Mouse (Mus musculus) liver, embryonic 15.5 days (tissue): ENCODE data around the gene Wfdc10. TPM values are rescaled to one million over a fixed set of nuclear protein-coding genes. Genes with fewer than 3 reads are reported as not detected.
"Not testable (repeated sequence)": the region's sequence is repeated elsewhere in the genome, so short reads cannot be mapped to it uniquely, and the experiment has no call there.

Experiments
- ATAC-seq: fragments of 200-750 bp; cut with Nextera tagmentation; 2 replicates; pipeline ENCODE4 v1.8.0; 2017; ENCODE audit warnings: moderate number of reproducible peaks, mild to moderate bottlenecking, moderate library complexity; ENCODE audit not compliant: insufficient read depth
- H3K27ac ChIP-seq: fragments of 300-500 bp; sonication (generic); replicated peaks from 2 replicates; pipeline ENCODE4 v1.5.1; 2015; ENCODE audit warnings: mild to moderate bottlenecking, inconsistent platforms
- H3K27me3 ChIP-seq: fragments of 300-500 bp; sonication (generic); 2 replicates; pipeline ENCODE4 v1.6.1; 2015; ENCODE audit warnings: mild to moderate bottlenecking, inconsistent platforms
- H3K36me3 ChIP-seq: fragments of 300-500 bp; sonication (generic); replicated peaks from 2 replicates; pipeline ENCODE4 v1.6.1; 2015; ENCODE audit warnings: moderate library complexity, mild to moderate bottlenecking, inconsistent platforms
- H3K4me1 ChIP-seq: fragments of 300-500 bp; sonication (generic); replicated peaks from 2 replicates; pipeline ENCODE4 v1.6.1; 2015; ENCODE audit warnings: inconsistent platforms
- H3K4me2 ChIP-seq: fragments of 300-500 bp; sonication (generic); 2 replicates; pipeline ENCODE4 v1.6.1; 2015; ENCODE audit warnings: moderate library complexity, mild to moderate bottlenecking, inconsistent platforms
- H3K4me3 ChIP-seq: fragments of 300-500 bp; sonication (generic); replicated peaks from 2 replicates; pipeline ENCODE4 v1.5.1; 2015; ENCODE audit warnings: mild to moderate bottlenecking, inconsistent platforms
- H3K9ac ChIP-seq: fragments of 300-500 bp; sonication (generic); 2 replicates; pipeline ENCODE4 v1.6.1; 2015; ENCODE audit warnings: moderate library complexity, mild to moderate bottlenecking, inconsistent platforms
- H3K9me3 ChIP-seq: fragments of 300-500 bp; sonication (generic); replicated peaks from 2 replicates; pipeline ENCODE4 v1.6.1; 2016; ENCODE audit warnings: inconsistent platforms
- WGBS: fragments of 180-500 bp; shearing (Covaris S2); methylation state at CpG from one replicate; pipeline ENCODE4 v1.1.7; 2015; ENCODE audit warnings: mixed read lengths; ENCODE audit not compliant: insufficient replicate concordance; 5-methylcytosine and 5-hydroxymethylcytosine counted together
- polyA plus RNA-seq: library from polyadenylated mRNA; unstranded; fragments of >200 nt; fragmentation: Nextera tagmentation; extraction: Ambion mirVana; gene quantifications from 2 replicates; pipeline ENCODE4 v1.2.1, GENCODE M21; 2015

The Wfdc10 gene
- polyA plus RNA-seq = not detected in 2 replicates

DNA sequence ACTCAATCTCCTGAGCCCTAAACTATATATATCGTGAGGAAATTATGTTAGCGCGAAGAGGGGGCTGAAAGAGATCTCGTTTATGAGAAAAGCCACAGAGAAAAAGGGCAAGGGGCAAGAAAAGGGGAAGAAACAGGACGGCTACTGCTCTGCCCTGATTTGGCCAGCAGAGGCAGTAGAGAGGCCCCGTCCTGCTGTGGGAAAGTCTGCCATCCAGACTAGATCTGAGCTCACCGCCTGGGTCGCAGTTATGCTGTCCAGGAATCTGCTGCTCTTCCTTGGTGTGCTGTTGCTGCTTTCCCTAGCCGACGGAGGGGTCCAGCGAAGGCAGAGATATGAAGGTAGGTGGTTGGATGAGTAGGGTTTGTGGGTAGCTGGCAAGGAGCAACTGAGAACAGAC lies at the start of gene Wfdc10:
Wfdc10 (plus strand) TSS at position 189 of the 400 bp plus-strand sequence.
- no peak for ATAC-seq
- Histone ChIP-seq H3K9ac (no peak within 1 kb of the TSS), H3K4me3 (no peak within 1 kb of the TSS), H3K4me2 (no peak within 1 kb of the TSS), H3K36me3 (no peaks in the 10 kb centered on the region), H3K9me3 (no peaks in the 10 kb centered on the region), H3K27ac (no peak within 1 kb of the TSS), H3K27me3 (no peaks in the 10 kb centered on the region), H3K4me1 (no peaks in the 10 kb centered on the region)
- 13% methylated on average over 11 of the region's 11 CpGs for WGBS

DNA sequence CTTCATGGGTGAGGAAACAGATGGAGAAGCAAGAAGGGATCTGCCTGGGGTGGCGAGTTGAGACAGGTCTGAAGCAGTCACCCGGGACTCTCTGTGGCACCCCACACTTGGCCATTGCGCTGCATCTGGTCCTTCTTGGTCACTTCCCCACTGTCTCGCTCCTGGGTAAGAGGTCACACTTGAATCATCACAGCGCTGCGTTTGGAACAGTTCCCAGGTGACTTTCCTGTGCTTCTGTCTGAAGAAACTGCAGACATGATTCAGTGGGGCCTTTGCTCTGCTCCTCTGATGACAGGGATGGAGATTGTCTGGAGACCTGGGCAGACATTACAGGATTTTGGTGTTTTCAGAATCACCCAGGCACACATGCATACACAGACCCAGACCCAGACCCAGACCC lies 47.1 kb upstream of the Wfdc10 start:
- ATAC-seq = no peak
- Histone ChIP-seq H3K36me3 (no peaks in the 10 kb centered on the region), H3K27ac (no peak overlapping the region), H3K4me3 (no peak overlapping the region), H3K9ac (no peak overlapping the region), H3K27me3 (no peaks in the 10 kb centered on the region), H3K4me2 (no peak overlapping the region), H3K4me1 (no peaks in the 10 kb centered on the region), H3K9me3 (no peaks in the 10 kb centered on the region)
- 61% methylated on average over 6 of the region's 6 CpGs for WGBS

DNA sequence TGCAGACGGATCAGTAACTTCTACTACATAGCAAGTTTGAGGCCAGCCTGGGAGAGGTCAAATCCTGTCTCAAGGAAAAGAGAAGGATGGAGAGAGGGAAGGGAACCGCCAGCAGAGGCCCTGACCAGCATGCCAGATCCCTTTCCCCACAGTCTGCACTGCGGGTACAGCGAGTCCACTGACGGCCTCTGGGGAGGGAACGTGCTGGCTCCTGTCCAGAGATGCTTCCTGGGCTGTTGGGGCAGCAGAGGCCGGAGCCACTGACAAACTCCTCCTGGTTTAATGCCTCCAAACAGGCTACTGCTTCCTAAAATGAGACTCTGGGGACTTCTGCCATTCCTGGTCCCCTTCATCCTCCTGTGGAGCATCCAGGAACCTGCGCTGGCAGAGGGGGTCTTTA lies 42.4 kb upstream of the Wfdc10 start, which contains the start of the genes Wfdc6b and Wfdc8:
Wfdc6b (plus strand) TSS at position 52 of the 400 bp plus-strand sequence.
Wfdc8 (minus strand) TSS at position 156 of the 400 bp plus-strand sequence.
- not testable (repeated sequence) for ATAC-seq, H3K4me1 ChIP-seq, H3K4me2 ChIP-seq, H3K27me3 ChIP-seq, H3K4me3 ChIP-seq, H3K27ac ChIP-seq, H3K9ac ChIP-seq, H3K36me3 ChIP-seq, H3K9me3 ChIP-seq
- WGBS = 54% methylated on average over 8 of the region's 8 CpGs

DNA sequence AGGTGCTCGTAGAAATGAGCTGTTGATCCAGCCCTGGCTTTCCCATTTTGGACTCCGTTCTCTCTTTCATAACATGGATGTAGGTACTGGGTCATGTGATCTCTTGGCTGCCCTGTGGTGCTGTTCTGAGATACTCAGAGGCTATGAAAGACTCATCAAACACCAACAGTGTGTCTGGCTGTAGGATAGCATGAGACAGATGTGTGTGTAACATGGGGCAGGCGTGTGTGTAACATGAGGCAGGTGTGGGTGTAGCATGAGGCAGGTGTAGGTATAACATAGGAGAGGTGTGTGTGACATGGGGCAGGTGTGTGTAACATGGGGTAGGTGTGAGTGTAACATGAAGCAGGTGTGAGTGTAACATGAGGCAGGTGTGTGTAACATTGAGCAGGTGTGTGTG lies 40.5 kb upstream of the Wfdc10 start:
- H3K4me3 ChIP-seq = no peak overlapping the region
- H3K4me2 ChIP-seq = no peak overlapping the region
- H3K9me3 ChIP-seq = no peaks in the 10 kb centered on the region
- no peaks in the 10 kb centered on the region for H3K36me3 ChIP-seq
- H3K9ac ChIP-seq = no peak overlapping the region
- WGBS = 56% methylated on average over 3 of the region's 3 CpGs
- ATAC-seq = no peak
- no peaks in the 10 kb centered on the region for H3K27me3 ChIP-seq
- H3K27ac ChIP-seq = no peak overlapping the region
- H3K4me1 ChIP-seq = no peaks in the 10 kb centered on the region

DNA sequence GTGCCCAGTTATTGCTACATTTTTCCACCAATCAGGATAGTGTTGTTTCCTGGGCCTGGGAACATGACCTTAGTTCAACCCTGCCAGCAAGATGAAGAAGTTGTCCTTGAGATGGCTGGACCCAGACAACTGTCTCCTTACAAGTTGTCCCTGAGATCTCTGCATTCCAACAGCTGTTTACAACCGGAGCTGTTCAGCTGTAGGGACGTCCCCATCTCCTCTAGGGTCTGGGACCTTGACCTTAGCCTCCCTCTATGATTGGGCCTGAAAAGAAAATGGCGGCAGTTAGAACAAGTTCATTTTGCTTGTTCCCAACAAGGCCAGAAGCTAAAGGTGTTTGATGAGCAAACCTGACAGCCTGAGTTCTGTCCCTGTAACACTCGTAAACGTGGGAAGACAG lies 36.8 kb upstream of the Wfdc10 start:
- Histone ChIP-seq H3K4me3 (no peak overlapping the region), H3K4me1 (no peaks in the 10 kb centered on the region), H3K9ac (no peak overlapping the region), H3K9me3 (no peaks in the 10 kb centered on the region), H3K4me2 (no peak overlapping the region), H3K27ac (no peak overlapping the region), H3K27me3 (no peaks in the 10 kb centered on the region), H3K36me3 (no peaks in the 10 kb centered on the region)
- WGBS = 61% methylated on average over 5 of the region's 5 CpGs
- ATAC-seq = no peak

DNA sequence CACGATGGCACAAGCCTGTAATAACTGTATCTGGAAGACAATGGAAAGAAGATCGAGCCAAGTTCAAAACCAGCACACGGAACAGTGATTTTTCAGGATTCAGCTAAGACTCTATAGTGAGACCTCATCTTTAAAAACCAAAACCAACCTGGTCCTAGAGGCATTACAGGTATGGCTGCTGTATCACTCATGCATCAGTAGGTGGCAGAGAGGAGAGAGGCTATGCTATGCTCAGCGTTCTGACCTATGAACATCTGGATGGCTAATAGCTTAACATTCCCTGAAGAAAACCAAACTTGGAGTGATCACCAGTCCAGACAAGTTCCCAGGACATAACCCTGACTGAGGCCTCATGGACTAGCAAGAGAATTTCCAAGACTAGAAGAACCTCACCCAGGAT lies 34.1 kb upstream of the Wfdc10 start:
- no peaks in the 10 kb centered on the region for H3K9me3 ChIP-seq
- no peak overlapping the region for H3K9ac ChIP-seq
- no peak overlapping the region for H3K27ac ChIP-seq
- H3K4me1 ChIP-seq = no peaks in the 10 kb centered on the region
- H3K27me3 ChIP-seq = no peaks in the 10 kb centered on the region
- H3K4me3 ChIP-seq = no peak overlapping the region
- 57% methylated on average over 4 of the region's 4 CpGs for WGBS
- H3K36me3 ChIP-seq = no peaks in the 10 kb centered on the region
- H3K4me2 ChIP-seq = no peak overlapping the region
- ATAC-seq = no peak

DNA sequence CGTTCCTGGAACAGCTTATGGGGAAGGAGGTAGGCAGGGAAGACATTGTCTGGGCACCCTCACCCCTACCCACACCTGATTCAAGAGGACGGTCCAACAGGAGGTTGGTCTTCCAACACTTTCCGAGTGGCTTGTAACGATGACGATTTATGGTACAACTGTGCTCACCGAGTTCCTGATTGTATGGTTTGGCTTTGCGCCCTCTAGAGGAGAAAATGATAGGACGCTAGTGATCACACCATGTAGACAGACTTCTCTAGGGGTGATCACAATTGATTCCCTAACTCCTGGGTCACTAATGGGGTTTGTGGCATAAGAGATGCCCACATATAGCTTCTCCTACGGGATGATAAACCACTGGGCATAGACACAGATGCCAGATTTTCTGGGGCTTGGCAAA lies 20.6 kb upstream of the Wfdc10 start:
- Histone ChIP-seq H3K9me3 (no peaks in the 10 kb centered on the region), H3K9ac (no peak overlapping the region), H3K4me3 (no peak overlapping the region), H3K27ac (no peak overlapping the region), H3K27me3 (no peaks in the 10 kb centered on the region), H3K36me3 (no peaks in the 10 kb centered on the region), H3K4me1 (no peaks in the 10 kb centered on the region), H3K4me2 (no peak overlapping the region)
- WGBS = 70% methylated on average over 9 of the region's 9 CpGs
- no peak for ATAC-seq

DNA sequence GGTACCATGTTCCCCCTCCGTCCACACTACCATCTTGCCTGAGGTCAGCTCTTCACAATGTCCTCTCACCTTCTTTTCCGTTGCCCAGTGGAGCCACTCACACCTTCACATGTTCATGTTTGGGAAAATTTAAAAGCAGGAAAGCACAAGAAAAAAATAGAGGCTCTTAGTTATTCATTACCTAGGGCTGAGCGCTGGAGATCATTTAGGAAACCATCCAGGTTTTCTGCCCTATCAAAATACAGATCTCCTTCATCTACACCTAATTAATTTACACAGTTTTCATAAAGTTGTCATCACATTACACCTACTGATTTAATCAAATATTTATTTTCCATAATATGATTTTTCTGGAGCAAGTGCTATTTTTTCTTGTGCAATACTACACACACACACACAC lies 17.1 kb upstream of the Wfdc10 start, which contains the start of gene Wfdc16:
Wfdc16 (minus strand) TSS at position 101 of the 400 bp plus-strand sequence.
- H3K9me3 ChIP-seq = no peaks in the 10 kb centered on the region
- no peak within 1 kb of the TSS for H3K27ac ChIP-seq
- H3K4me1 ChIP-seq = no peaks in the 10 kb centered on the region
- no peaks in the 10 kb centered on the region for H3K27me3 ChIP-seq
- H3K9ac ChIP-seq = no peak within 1 kb of the TSS
- H3K36me3 ChIP-seq = no peaks in the 10 kb centered on the region
- no peak for ATAC-seq
- no peak within 1 kb of the TSS for H3K4me3 ChIP-seq
- WGBS = 66% methylated on average over 3 of the region's 3 CpGs
- H3K4me2 ChIP-seq = no peak within 1 kb of the TSS

DNA sequence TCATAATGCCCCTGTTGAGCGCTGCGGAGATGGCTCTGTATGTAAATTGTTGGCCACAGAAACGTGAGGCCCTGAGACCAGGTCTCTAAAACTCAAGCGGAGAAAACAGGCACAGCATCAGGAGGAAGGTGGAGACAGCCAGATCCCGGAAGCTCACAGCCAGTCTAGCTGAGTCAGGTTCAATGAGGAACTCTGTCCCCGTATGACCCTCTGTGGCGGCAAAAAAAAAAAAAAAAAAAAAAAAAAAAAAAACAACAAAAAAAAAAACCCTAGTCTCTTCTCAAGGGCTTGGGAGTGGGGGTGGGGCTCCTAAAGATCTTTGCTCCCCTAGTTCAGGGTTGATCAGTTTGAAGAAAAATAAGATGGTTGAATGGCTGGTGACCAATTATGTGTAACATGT lies 14.7 kb upstream of the Wfdc10 start:
- H3K9ac ChIP-seq = no peak overlapping the region
- H3K27ac ChIP-seq = no peak overlapping the region
- no peaks in the 10 kb centered on the region for H3K27me3 ChIP-seq
- no peaks in the 10 kb centered on the region for H3K36me3 ChIP-seq
- no peak overlapping the region for H3K4me3 ChIP-seq
- WGBS = 28% methylated on average over 7 of the region's 7 CpGs
- H3K4me2 ChIP-seq = no peak overlapping the region
- H3K9me3 ChIP-seq = no peaks in the 10 kb centered on the region
- no peaks in the 10 kb centered on the region for H3K4me1 ChIP-seq
- ATAC-seq = no peak

DNA sequence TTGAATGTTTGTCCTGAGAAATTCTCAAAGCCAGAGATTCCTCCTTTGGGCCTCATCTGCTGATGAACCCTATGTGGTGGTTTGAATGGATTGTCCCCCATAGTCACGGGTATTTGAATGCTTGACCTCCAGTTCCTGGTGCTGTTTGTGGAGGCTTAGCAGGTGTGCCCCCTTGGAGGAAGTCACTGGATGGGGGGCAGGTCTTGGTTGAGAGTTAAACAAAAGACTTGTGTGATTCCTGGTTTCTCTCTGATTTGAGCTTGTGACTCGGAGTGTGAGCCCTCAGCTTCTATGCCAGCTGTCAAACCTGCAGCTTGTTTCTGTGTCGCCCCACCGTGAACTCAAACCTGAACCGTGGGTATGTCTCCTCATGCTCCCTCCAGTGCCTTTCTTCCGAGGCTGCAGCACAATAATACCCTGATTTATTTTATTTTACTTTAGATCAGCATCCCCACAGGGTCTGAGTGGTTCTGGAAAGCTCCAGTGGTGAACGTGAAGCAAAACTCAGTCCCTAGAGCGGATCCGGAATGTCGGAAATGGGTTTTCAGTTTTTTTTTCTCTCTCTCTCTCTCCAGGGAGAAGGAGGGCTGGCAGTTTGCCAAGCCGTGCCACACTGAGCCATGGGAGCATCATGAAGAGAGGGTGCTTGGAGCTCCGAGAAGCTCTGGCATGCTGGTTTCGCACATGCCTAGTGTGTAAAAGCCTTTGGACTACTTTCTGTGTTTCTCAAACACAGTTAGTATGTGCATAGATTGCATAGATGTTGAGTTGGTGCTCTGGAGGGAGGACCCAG lies 13.8 kb upstream of the Wfdc10 start:
- WGBS = 70% methylated on average over 13 of the region's 13 CpGs
- Histone ChIP-seq H3K27me3 (no peaks in the 10 kb centered on the region), H3K4me2 (no peak overlapping the region), H3K9ac (no peak overlapping the region), H3K36me3 (no peaks in the 10 kb centered on the region), H3K4me1 (no peaks in the 10 kb centered on the region), H3K27ac (no peak overlapping the region), H3K9me3 (no peaks in the 10 kb centered on the region), H3K4me3 (no peak overlapping the region)
- no peak for ATAC-seq

DNA sequence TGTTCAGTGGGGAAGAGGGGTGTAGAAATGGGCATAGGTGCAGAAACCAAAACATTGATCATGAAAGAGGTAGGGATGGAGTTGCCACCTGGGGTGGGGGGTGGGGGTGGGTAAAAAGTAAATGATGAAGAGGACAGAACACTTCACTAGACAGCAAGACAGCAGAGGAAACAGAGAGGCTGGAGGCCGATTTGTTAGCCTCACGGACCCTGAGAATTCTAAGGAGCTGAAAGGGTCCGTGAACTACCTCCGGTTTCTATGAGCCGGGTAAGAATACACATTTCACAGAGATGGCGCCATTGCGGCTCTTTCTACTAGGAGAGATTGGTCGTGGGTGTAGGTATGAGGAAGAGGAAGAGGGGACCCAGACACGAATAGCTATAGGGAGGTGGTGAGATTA lies 637 bp downstream of the Wfdc10 start, which contains the start of gene Wfdc9:
Wfdc9 (minus strand) TSS at position 101 of the 400 bp plus-strand sequence.
- H3K4me1 ChIP-seq = no peaks in the 10 kb centered on the region
- H3K9ac ChIP-seq = no peak within 1 kb of the TSS
- no peak for ATAC-seq
- H3K9me3 ChIP-seq = no peaks in the 10 kb centered on the region
- H3K36me3 ChIP-seq = no peaks in the 10 kb centered on the region
- no peak within 1 kb of the TSS for H3K27ac ChIP-seq
- 60% methylated on average over 9 of the region's 9 CpGs for WGBS
- H3K4me2 ChIP-seq = no peak within 1 kb of the TSS
- H3K4me3 ChIP-seq = no peak within 1 kb of the TSS
- H3K27me3 ChIP-seq = no peaks in the 10 kb centered on the region

DNA sequence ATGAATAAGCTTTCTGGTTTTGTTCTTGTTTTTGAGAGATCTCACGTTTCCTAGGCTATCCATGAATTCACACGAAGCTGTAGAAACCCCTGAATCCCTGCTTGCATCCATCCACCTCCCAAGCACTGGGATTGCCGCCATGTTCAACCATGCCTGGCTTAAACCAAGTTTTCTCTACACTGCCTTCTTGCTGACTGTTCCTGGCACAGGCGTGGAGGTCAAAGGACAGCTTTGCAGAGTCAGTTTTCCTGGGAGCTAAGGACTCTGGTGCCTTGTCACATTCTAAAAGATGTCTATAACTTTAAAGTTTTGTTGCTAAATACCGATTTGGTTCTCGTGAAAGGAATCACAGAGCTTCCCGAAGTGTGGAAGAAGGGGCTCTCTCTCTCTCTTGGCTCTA lies 9.0 kb downstream of the Wfdc10 start:
- no peak overlapping the region for H3K4me2 ChIP-seq
- H3K4me1 ChIP-seq = no peaks in the 10 kb centered on the region
- ATAC-seq = no peak
- no peaks in the 10 kb centered on the region for H3K36me3 ChIP-seq
- WGBS = 66% methylated on average over 7 of the region's 7 CpGs
- no peak overlapping the region for H3K4me3 ChIP-seq
- H3K27me3 ChIP-seq = no peaks in the 10 kb centered on the region
- H3K27ac ChIP-seq = no peak overlapping the region
- H3K9ac ChIP-seq = no peak overlapping the region
- H3K9me3 ChIP-seq = no peaks in the 10 kb centered on the region
